Mouse (Mus musculus): ENCODE data around the gene Ogfod3. TPM values are rescaled to one million over a fixed set of nuclear protein-coding genes. Genes with fewer than 3 reads are reported as not detected.

Gene Ogfod3
- 25.0 and 26.2 TPM in 2 replicates for total RNA-seq (2021)
- long read RNA-seq, transcript Ogfod3-201 (9 exons, 1,308 nt), result major isoform, 29 of 34 reads
- long read RNA-seq, partial matches to known transcripts, result 3 of 34 reads
- long read RNA-seq, other reads (novel, unspliced or antisense), result 2 of 34 reads

GRCm38 (mm10) chr11:121204161-121205006 lies at the start of gene Ogfod3, which contains the start of gene Hexdc:
Gene Ogfod3 (minus strand): TSS chr11:121204711.
Gene Hexdc (plus strand): TSS chr11:121204433.
- peak; percentile 96 for DNase-seq

DNA sequence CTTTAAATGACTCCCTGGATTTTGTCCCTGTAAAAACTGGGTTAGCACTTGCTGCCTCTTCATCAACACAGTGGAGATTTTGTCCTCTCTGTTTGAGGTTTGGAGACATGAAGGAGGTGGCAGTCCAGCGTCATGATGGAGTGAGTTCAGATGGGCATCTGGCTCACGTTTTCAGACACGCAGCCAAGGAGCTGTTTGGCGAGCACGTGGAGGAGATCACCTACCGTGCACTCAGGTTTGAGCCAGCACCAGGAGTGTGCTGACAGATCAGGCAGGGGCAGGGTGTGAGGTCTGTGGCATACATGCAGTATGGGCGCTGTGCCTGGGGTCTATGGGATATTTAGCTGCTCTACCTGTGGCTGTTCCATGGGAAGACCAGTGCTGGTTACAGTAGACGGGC lies 45.7 kb upstream of the Ogfod3 start:
- no peak for DNase-seq

DNA sequence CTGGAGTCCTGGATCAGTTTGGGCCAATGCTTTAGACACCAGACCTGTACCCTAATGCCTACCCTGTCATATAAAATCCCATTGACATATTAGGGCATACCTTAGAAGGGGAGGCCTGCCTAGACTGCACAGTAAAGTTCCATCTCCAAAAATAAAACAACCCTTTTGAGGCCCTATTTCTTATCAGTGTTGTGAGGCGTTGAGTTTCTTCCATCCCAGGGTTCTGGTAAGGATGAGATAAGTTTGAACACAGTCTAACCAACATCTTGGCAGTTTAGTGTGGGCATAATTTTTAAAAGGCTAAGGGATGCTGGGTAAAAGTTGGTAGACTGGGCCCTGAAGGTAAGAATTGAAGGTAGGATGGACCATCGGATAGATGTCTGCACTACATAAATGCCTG lies 35.2 kb upstream of the Ogfod3 start:
- DNase-seq, result no peak

DNA sequence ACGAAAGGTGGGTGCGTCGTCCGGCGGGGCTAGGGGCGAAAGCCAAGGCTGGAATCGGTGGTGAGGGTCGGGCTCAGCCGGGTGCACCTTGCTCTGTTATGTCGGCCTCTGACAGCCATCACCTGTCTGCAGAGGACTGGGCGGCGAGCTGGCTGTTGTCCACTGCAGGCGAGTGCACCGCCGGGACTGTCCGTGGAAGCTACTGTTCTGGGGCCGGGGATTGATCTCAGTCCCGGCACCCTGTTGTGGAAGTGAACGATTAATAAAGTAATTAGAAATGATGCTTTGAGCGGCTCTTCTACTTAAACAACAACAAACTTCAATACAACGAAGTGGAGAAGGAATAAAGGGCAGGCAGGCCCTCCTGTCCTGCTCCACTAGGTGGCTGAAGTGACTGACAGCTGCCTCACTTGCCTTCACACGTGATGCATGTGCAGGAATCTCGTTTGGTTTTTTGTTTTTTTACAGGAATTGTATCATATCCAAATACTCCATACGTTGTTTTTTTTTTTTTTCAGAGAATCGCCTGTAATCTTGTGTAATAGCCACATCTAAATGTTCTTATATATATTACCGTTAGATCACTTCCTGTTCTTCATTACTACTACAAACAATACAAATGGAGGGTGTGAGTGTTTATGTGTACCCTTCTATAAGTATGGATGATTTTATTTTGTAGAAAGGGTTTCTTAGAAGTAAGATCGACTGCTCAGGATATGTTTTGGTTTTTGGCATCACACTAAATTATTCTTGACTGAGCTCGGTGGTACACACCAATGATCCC lies 33.0 kb upstream of the Ogfod3 start:
- no peak for DNase-seq

- peak; percentile 96 for DNase-seq
Observed at GRCm38 (mm10) chr11:121236564-121237344, 32.2 kb upstream of the Ogfod3 start, which contains the start of gene Narf. Gene Narf (plus strand): TSS chr11:121237253.

DNA sequence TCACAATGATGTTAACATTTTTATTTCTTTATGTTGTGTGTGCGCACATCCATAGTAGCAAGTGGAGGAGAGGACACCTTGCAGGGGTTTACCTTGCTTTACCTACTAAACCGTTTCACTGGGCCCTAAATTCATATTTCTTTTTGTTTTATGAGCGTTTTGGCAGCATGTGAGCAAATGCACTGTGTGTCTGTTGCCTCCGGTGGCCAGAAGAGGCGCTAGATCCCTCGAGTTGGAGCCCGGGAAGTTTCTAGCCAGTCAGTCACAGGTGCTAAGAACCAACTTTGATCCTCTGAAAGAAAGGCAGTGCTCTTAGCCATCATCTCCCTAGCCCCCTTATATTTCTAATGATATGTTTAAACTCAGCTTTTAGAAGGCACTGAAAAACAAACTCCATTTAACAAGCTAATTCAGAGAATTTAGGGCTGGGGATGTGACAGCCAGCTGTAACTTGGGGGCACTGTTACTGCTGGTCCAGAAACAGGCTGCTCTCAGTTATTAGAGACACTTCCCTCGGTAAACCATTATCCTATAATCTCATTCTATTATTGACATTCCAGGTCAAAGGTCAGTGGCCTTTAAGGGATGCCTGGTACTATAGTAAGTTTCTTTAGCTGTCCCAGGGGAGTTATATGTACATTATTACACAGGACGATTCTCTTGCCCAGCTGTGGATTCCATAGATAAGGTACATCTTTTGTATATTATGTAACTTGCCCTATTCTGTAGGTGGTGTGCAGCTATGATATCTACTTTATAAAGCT lies 31.1 kb upstream of the Ogfod3 start:
- no peak for DNase-seq

- no peak for DNase-seq
Observed at GRCm38 (mm10) chr11:121232706-121233105, 28.2 kb upstream of the Ogfod3 start.

DNA sequence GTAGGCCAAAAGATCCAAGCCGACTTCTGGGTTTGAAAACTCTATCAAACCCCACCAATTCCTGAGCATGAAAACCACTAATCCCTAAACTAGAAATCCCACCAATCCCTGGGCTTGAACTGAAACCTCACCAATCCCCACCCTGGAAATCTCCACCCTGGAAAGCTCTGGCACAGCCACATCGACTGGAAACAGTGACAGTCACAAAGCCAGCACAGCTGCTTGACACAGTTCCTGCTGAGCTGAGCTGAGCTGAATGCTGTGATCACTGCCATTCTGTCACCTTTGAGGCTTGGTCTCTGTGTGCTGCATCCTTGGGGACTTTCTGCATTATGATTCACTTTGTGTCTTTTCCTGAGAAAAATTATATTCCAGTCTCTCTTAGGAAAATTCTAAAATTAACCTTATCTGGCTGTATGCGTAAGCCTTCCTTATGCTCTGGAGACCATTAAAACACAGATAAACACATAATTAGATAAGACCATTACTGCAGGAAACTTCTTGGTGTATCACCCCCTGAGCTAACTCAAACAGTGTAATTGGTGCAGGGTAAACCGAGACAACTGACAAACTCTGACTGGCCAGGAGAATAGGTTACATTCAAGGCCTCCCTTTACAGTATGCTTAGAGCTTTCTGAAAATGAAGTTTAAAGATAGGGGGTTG lies 27.2 kb upstream of the Ogfod3 start:
- DNase-seq, result no peak

GRCm38 (mm10) chr11:121231191-121231590 lies 26.7 kb upstream of the Ogfod3 start:
- no peak for DNase-seq

GRCm38 (mm10) chr11:121229018-121229439 lies 24.5 kb upstream of the Ogfod3 start, which contains the start of gene Cybc1:
Gene Cybc1 (minus strand): TSS chr11:121229322.
- peak; percentile 60 for DNase-seq

GRCm38 (mm10) chr11:121228129-121229017 lies 23.9 kb upstream of the Ogfod3 start:
- no peak for DNase-seq

GRCm38 (mm10) chr11:121221321-121222010 lies 17.0 kb upstream of the Ogfod3 start:
- DNase-seq, result no peak

DNA sequence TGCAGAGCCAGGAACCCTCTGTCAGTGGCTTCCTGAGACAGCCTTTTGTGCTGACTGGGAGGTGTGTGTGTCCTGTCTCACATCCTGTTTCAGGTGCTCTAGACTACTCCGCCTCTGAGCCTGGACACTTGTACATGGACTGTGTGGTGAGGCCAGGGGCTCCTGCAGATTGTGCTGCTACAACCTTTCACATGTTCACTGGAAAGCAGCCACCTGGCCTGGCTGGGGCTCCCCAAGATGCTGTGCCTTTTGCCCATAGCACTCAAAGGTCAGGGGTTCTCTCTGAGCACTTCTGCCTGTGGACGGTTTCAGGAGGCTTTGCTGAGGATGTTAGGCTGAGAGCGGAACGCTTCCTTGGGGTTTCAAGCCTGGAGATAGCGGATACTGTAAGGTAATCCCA lies 16.3 kb upstream of the Ogfod3 start:
- no peak for DNase-seq

- DNase-seq, result no peak
Observed at GRCm38 (mm10) chr11:121219776-121220175, 15.3 kb upstream of the Ogfod3 start.

DNA sequence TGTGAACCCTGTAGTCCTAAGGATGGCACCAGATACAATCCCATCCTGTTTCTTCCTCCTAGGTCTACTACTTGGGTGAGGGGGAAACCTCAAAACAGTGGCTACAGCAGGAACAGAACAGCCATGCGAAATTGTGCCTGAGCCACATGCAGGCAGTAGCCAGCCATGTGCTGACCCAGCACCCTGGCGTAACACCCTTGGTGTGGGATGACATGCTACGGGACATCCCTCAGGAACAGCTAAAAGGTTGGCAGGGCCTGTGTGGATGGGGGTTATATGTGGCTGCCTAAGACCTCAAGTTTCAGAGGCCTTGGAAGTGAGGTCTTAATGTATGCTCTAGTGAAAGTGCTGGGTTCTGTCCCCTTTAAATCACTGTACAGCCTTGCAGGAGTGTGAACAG lies 12.3 kb upstream of the Ogfod3 start:
- no peak for DNase-seq

DNA sequence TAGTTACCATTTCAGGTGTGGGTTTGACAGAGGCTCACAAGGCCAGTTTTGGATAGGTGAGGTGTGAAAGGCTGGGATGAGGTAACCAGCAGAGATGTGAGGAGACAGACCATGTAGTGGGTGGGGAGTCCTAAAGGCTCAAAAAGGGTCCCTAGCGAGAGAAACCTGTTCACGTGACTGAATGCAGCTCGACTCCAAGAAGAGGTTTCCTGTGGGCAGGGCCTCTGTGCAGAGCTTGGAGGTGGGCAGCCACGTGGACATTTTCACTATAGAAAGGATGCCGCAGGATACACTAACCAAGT lies 701 bp downstream of the Ogfod3 start:
- no peak for DNase-seq

GRCm38 (mm10) chr11:121201436-121202198 lies 2.9 kb downstream of the Ogfod3 start:
- DNase-seq, result no peak

GRCm38 (mm10) chr11:121200781-121201180 lies 3.7 kb downstream of the Ogfod3 start:
- no peak for DNase-seq

All from adrenal gland, postnatal 25 days (tissue).